Mouse (Mus musculus): ENCODE data around the gene Tsku. TPM values are rescaled to one million over a fixed set of nuclear protein-coding genes. Genes with fewer than 3 reads are reported as not detected.
A peak's percentile ranks its signal among the peaks of the same experiment; 100 is the strongest.

Gene Tsku
- polyA plus RNA-seq (2016; fragmentation: Nextera tagmentation; extraction: Ambion mirVana): 1.6 and 2.1 TPM in 2 replicates

DNA sequence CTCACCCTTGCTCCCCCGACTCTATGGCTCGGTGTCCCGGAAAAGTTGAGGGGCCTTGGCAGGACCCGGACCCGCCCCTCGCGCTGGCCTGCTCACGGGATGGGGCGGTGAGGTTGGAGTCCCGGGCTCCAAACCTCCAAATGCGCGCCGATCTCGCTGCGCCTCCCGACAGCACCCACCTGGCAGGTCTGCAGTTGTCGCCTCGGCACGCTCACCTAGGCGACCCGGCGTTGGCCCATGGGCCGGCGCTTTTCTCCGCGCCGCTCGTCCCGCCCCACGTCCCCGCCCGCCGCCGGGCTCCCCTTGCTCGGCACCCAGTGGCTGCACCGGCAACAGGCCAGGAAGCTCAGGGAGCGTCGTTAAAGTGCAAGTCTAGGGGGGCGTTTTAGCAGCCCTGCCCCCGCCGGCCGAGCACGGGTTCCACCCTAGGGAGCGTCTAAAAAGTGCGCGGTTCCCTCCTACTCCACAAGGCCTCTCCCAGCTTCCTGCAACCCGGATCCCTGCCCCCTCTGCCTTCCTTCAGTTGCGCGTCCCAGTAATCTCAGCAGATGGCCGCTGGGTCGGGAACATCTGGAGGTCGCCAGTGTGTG lies at the start of gene Tsku:
Gene Tsku (minus strand): TSS at position 266 of the 590 bp plus-strand sequence.
- no peaks in the 10 kb centered on the region; the same call in 1 of the 2 replicates for H3K9me3 ChIP-seq (replicated peaks)
- H3K4me3 ChIP-seq: peak within 1 kb of the TSS; percentile 55
- ATAC-seq: peak; percentile 74
- peak within 1 kb of the TSS; percentile 64 for H3K4me2 ChIP-seq
- WGBS (ENCODE audit: insufficient replicate concordance): under 1% methylated on average over 52 of the region's 52 CpGs
- H3K4me1 ChIP-seq: peaks cover 25% of the 10 kb centered on the region; the same call in 1 of the 2 replicates
- peak within 1 kb of the TSS; percentile 55 for H3K9ac ChIP-seq
- H3K36me3 ChIP-seq: no peaks in the 10 kb centered on the region
- peak within 1 kb of the TSS; percentile 18; the same call in 1 of the 2 replicates for H3K27ac ChIP-seq
- H3K27me3 ChIP-seq (replicated peaks): peaks cover 68% of the 10 kb centered on the region

DNA sequence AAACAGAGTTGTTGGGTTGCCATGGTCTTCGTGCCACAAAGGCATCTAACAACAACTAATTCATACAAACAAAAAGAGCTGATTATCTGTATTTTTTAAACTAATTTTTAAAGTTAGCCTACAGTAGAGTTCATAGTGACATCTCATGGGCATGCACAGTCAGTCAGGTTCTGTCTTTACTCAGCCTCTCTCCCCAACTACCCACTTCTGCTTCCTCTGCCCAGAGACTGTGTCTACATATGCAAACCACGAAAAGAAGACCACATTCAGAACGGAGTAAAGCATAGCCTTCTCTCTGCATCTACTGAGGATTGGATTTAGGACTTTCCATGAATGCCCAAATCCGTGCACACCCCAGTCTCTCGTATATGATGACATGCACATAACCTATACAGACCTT lies 46.5 kb upstream of the Tsku start:
- H3K9ac ChIP-seq: no peak overlapping the region
- no peak overlapping the region for H3K27ac ChIP-seq
- H3K4me1 ChIP-seq: no peaks in the 10 kb centered on the region
- no peaks in the 10 kb centered on the region for H3K9me3 ChIP-seq (replicated peaks)
- H3K36me3 ChIP-seq: no peaks in the 10 kb centered on the region
- no peak for ATAC-seq
- no peak overlapping the region for H3K4me2 ChIP-seq
- H3K4me3 ChIP-seq: no peak overlapping the region
- WGBS (ENCODE audit: insufficient replicate concordance): 45% methylated on average over 5 of the region's 5 CpGs
- H3K27me3 ChIP-seq (replicated peaks): no peaks in the 10 kb centered on the region; the same call in 1 of the 2 replicates

DNA sequence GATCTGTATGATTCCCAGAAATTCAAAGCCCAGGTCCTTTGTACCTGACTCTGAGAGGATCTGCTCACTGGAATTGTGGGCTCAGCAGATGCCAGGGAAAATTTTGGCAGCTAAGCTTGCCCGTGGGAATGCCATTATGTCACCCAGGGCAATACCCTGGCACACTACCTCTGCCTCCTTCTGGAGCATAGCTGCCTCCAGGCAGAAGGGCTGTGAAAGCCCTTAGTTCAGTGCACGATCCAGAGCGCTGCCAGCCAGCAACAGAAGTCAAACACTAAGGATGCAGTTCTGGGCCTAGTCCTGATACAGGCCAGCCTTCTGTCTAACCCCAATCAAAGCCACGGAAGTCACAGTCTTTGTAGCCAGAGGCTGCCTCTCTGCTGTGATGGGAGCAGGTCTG lies 42.9 kb upstream of the Tsku start:
- Histone ChIP-seq H3K27ac (no peak overlapping the region), H3K9ac (no peak overlapping the region), H3K4me3 (no peak overlapping the region), H3K36me3 (no peaks in the 10 kb centered on the region), H3K4me2 (no peak overlapping the region), H3K27me3 (replicated peaks) (no peaks in the 10 kb centered on the region; the same call in 1 of the 2 replicates), H3K4me1 (no peaks in the 10 kb centered on the region), H3K9me3 (replicated peaks) (no peaks in the 10 kb centered on the region)
- WGBS (ENCODE audit: insufficient replicate concordance): 63% methylated on average over 4 of the region's 4 CpGs
- ATAC-seq: no peak

DNA sequence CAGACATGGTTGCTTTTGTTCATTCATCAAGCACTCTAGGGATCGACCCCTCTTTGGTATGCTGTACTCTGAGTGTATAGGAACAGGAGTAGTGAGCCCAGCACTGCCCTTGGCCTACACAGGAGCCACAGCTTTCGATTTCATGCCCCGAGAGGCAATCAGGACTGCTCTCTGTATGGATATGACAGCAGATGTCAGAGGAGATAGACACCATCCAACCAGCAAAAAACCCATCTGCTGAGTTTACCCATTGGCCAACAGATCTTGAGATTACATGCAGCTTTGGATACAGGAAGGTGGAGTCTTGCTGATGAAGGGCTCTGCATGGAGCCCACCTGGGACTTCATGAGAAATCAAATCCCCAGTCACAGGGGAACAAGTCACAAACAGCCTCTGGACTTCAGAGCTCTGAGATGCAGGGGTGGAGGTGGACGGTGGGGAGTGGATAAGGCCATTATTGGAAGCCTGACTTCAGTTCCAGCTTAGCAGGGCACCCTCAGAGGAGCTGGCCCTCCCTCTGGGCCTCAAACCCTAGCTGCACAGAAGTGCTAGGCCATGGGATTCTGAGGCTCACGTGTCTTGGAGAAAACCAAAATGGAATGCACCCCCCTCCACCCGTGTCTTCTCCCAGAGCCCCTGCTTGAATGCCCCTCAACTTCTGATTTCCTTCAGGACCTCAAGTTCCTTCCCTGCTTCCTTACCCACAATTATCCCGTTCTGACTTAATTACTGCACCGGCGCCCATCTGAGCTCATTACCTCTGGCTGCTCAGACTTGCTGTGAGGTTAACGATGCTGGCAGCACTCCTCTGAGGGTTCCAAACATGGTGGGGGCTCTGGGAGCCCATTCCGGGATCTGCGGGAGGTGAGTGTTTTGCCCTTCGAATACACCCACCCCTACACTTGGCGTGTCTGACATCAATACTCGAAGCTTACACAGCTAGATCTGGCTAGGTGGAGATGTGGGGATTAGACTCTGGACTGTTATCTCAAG lies 41.8 kb upstream of the Tsku start:
- no peaks in the 10 kb centered on the region; the same call in 1 of the 2 replicates for H3K27me3 ChIP-seq (replicated peaks)
- no peak overlapping the region for H3K9ac ChIP-seq
- no peaks in the 10 kb centered on the region for H3K4me1 ChIP-seq
- ATAC-seq: no peak
- H3K27ac ChIP-seq: no peak overlapping the region
- H3K9me3 ChIP-seq (replicated peaks): no peaks in the 10 kb centered on the region
- no peak overlapping the region for H3K4me3 ChIP-seq
- no peaks in the 10 kb centered on the region for H3K36me3 ChIP-seq
- no peak overlapping the region for H3K4me2 ChIP-seq
- WGBS (ENCODE audit: insufficient replicate concordance): 58% methylated on average over 15 of the region's 15 CpGs

DNA sequence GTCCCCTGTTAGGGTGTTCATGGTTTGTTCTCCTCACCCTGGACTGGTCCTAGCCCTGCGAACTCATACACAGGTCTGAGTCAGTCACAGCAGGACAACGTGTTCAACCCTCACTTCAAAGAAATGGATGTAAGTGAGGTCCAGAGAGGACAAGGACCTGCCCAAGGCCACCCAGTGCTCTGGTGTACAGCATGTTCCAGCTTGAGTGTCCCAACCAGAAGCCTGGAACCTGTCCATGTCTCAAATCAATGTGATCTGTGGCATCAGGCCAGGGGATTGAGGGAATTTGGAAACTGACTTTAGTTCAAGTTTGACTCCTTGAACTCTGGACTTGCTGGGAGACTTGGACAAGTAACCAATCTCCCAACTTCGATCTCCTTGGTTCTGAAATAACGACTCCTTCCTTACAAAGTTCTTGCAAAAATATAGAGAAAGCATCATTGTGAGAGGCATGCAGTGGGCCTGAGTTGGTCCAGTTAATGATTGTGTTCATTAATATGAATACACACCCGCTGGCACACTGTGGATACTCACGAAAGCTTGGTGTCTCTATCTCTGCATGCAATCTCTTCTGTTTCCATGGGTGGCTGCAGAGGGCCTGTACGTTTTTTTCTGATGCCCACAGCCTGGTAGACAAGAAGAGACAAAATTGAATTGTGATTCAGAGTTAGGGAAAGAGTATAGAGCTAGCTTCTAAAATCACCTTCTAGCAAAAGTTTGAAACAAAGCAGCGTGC lies 31.5 kb upstream of the Tsku start:
- H3K4me2 ChIP-seq: no peak overlapping the region
- WGBS (ENCODE audit: insufficient replicate concordance): 61% methylated on average over 8 of the region's 8 CpGs
- no peak overlapping the region for H3K27ac ChIP-seq
- no peak overlapping the region for H3K9ac ChIP-seq
- ATAC-seq: no peak
- no peaks in the 10 kb centered on the region for H3K9me3 ChIP-seq (replicated peaks)
- H3K27me3 ChIP-seq (replicated peaks): no peaks in the 10 kb centered on the region
- H3K4me3 ChIP-seq: no peak overlapping the region
- no peaks in the 10 kb centered on the region for H3K4me1 ChIP-seq
- H3K36me3 ChIP-seq: no peaks in the 10 kb centered on the region

DNA sequence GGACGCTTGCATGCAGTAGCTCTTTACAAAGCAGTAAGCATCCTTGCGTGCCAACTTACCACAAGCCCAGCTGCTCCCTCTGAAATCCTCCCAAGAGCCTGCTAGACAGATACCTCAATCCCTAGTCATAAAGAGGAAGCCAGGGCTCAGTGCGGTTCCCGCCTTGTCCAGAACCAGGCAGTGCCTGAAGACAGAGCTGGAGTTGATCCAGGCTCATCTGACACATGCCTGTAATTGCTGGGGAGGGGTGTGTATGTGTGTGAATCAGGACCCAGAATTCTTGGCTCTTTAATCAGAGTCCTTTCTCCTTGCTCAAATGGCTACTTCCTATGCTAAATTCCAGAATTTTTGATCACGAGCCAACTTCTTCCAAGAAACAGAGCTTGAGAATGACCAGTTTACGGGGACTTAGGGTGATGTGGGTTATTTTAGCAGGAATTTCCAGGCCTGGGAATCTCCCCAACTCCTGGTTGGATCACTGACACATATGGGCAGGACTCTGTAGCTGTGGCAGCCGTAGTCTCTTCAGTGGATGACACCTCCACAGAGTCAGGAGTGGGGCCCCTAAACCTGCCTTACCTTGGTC lies 30.3 kb upstream of the Tsku start:
- no peak overlapping the region for H3K4me3 ChIP-seq
- H3K4me1 ChIP-seq: no peaks in the 10 kb centered on the region
- H3K9me3 ChIP-seq (replicated peaks): no peaks in the 10 kb centered on the region
- H3K4me2 ChIP-seq: no peak overlapping the region
- H3K27ac ChIP-seq: no peak overlapping the region
- H3K36me3 ChIP-seq: no peaks in the 10 kb centered on the region
- no peak for ATAC-seq
- H3K27me3 ChIP-seq (replicated peaks): peaks cover 3% of the 10 kb centered on the region; the same call in 1 of the 2 replicates
- H3K9ac ChIP-seq: no peak overlapping the region
- WGBS (ENCODE audit: insufficient replicate concordance): 66% methylated on average over 7 of the region's 7 CpGs

DNA sequence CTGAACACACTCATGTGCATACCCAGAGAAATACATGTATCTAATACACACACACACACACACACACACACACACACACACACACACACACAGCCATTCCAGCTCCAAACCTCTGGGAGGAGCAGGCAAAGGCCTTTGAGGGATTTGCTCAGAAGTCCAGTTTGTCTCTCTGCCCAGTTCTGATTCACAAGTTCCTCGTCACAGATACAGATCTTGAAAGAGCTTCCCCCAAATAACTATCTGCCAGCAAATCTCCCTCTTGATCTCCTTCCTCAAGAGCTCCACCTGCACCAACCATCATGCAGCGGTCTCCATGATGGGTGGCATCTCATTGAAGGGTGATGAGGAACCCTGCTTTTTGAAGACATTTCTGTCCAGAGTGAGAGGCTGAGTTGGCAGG lies 29.4 kb upstream of the Tsku start:
- no peaks in the 10 kb centered on the region for H3K4me1 ChIP-seq
- no peaks in the 10 kb centered on the region for H3K9me3 ChIP-seq (replicated peaks)
- H3K4me3 ChIP-seq: no peak overlapping the region
- no peak overlapping the region for H3K27ac ChIP-seq
- no peak for ATAC-seq
- no peak overlapping the region for H3K9ac ChIP-seq
- peaks cover 3% of the 10 kb centered on the region; the same call in 1 of the 2 replicates for H3K27me3 ChIP-seq (replicated peaks)
- WGBS (ENCODE audit: insufficient replicate concordance): 50% methylated on average over 2 of the region's 2 CpGs
- H3K36me3 ChIP-seq: no peaks in the 10 kb centered on the region
- no peak overlapping the region for H3K4me2 ChIP-seq

DNA sequence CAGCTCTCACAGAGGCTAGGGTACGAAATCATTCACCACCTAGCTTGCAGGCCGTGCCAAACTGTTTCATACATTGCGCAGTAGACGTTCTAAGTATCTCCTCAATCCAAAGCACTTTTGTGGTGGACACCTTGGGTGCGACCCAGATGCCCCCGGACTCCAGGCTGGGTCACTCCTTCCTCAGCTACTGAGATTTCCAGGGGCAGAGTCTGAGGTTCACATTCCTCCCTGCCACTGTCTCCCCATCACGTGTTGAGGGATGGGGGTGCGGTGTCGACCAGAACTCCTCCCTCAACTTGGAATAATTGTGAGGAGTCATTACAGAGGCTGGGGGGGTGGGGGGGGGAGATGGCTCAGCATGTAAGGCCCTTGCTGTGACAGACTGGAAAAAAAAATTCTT lies 28.5 kb upstream of the Tsku start:
- 76% methylated on average over 9 of the region's 9 CpGs for WGBS (ENCODE audit: insufficient replicate concordance)
- H3K4me2 ChIP-seq: no peak overlapping the region
- no peaks in the 10 kb centered on the region for H3K4me1 ChIP-seq
- no peak for ATAC-seq
- no peaks in the 10 kb centered on the region for H3K36me3 ChIP-seq
- no peak overlapping the region for H3K4me3 ChIP-seq
- H3K27ac ChIP-seq: no peak overlapping the region
- H3K9me3 ChIP-seq (replicated peaks): no peaks in the 10 kb centered on the region
- H3K27me3 ChIP-seq (replicated peaks): peaks cover 3% of the 10 kb centered on the region; the same call in 1 of the 2 replicates
- H3K9ac ChIP-seq: no peak overlapping the region

DNA sequence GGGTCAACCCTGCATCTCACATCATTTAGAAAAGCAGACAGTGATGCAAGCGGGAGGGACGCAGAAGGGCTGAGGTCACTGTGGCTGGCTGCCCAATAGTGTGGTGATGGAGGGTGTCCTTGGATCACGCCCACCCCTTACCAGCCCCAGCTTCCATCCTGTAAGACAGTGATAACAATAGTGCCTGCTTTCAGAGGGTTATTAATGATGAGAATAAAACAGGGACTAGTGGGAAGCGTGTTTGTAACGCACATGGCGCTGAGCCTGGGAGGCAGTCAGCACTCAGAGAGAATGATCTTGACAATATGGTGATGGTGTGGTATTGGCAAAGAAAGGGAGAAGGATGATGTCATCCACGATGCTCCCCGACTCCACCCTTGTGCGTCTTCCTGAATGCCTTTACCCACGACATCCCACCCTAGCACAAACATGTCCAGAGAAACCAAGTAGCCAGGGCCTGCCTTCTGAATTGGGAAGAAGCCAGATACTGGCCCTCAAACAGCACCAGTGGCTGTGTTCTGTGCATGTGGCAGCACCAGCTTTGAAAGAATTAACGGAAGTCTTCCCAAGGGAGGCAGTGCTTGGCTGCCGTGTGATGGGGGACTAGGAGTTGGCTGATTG lies 27.9 kb upstream of the Tsku start:
- 64% methylated on average over 12 of the region's 12 CpGs for WGBS (ENCODE audit: insufficient replicate concordance)
- ATAC-seq: no peak

DNA sequence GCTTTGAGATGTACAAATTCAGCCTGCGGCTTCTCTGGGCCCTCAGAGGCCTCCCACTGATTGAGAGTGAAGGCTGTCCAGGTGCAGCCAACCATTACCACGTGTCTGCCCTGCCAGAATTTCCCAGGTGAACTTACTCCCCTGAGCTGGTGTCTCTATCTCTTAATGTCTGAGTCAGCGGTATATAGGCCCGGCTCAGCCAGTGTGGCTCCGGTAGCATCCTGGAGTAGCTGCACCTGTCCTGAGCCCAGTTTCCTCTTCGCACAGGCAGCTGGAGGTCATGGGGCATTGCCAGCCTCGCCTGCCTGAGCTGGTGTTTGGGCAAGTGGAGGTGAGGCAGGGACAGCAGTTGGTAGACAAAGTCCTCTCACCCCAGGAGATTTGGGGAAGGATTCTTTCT lies 26.1 kb upstream of the Tsku start:
- Histone ChIP-seq H3K4me2 (no peak overlapping the region), H3K9ac (no peak overlapping the region), H3K4me1 (peaks cover 8% of the 10 kb centered on the region; the same call in 1 of the 2 replicates), H3K36me3 (no peaks in the 10 kb centered on the region), H3K27ac (no peak overlapping the region), H3K27me3 (replicated peaks) (peaks cover 3% of the 10 kb centered on the region; the same call in 1 of the 2 replicates), H3K4me3 (no peak overlapping the region), H3K9me3 (replicated peaks) (no peaks in the 10 kb centered on the region)
- WGBS (ENCODE audit: insufficient replicate concordance): 69% methylated on average over 7 of the region's 7 CpGs
- no peak for ATAC-seq

More for the DNA sequence above, 27.9 kb upstream of the Tsku start:
- Histone ChIP-seq H3K9ac (no peak overlapping the region), H3K27ac (no peak overlapping the region), H3K4me1 (no peaks in the 10 kb centered on the region), H3K9me3 (replicated peaks) (no peaks in the 10 kb centered on the region), H3K27me3 (replicated peaks) (peaks cover 3% of the 10 kb centered on the region; the same call in 1 of the 2 replicates), H3K4me3 (no peak overlapping the region), H3K4me2 (no peak overlapping the region), H3K36me3 (no peaks in the 10 kb centered on the region)

DNA sequence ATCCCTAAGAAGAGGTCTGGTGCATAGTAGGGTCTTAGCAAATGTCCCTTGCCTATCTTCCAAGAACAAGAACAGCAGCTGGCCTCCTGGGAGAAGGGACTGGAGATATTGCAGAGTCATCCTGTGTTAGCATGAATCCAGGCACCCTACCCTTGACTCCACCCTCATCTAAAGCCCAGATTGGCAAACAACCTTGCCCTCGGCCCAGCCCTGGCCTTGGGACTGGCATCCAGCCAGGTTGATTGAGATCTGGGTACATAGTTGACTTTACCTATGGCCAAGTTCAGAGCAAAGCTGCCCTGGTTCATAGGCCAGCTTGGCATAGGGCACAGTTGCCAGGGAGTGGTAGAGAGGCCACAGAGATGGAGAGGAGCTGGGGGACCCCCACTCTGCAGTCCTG lies 24.0 kb upstream of the Tsku start:
- WGBS (ENCODE audit: insufficient replicate concordance): 47% methylated on average over 1 of the region's 1 CpGs
- Histone ChIP-seq H3K27ac (no peak overlapping the region), H3K36me3 (no peaks in the 10 kb centered on the region)

More for the DNA sequence above, 24.0 kb upstream of the Tsku start:
- Histone ChIP-seq H3K9ac (no peak overlapping the region), H3K4me2 (no peak overlapping the region), H3K27me3 (replicated peaks) (peaks cover 3% of the 10 kb centered on the region; the same call in 1 of the 2 replicates), H3K9me3 (replicated peaks) (no peaks in the 10 kb centered on the region), H3K4me1 (peaks cover 8% of the 10 kb centered on the region; the same call in 1 of the 2 replicates), H3K4me3 (no peak overlapping the region)
- no peak for ATAC-seq

Measured in liver, embryonic 12.5 days (tissue).